Mouse (Mus musculus) neutrophil, adult 5-6 weeks (primary cell): ENCODE measurements around the gene St6gal1. TPM values are rescaled to one million over a fixed set of nuclear protein-coding genes. Genes with fewer than 3 reads are reported as not detected.

Source experiments
- ATAC-seq: fragments of 151-379, 151-347 bp; 2 replicates; pipeline ENCODE4 v1.8.0; 2017; ENCODE audit warnings: mild to moderate bottlenecking, moderate TSS enrichment; ENCODE audit not compliant: insufficient number of reproducible peaks, poor library complexity, low FRiP score, severe bottlenecking; ENCODE audit errors: extremely low read depth
- total RNA-seq: library from RNA; stranded (forward); fragments of 200-1000 nt; gene quantifications from 2 replicates; pipeline ENCODE4 v1.2.3, GENCODE M21; 2017

St6gal1 gene
- total RNA-seq, 1 experiment from 2014 or later: 137 TPM

DNA sequence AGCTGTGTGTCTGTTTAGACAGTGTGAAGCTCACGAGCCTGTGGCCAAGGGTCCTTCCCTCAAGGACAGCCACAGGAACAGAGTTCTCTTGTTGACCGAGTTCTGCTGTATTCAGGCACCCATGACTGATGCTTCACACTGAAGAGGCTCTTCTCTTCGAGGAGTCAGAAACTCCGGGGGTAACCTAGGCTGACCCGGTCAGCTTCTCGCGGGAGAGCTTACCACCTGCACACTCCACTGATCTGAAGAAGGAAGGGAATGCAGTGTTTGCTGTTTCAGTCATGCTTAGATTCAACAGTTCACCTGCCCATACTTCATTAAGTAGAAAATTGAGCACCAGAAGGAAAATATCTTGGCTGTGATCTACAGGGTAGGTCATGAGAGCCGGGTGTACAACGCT is 8.2 kb upstream of the St6gal1 start:
- no peak for ATAC-seq

DNA sequence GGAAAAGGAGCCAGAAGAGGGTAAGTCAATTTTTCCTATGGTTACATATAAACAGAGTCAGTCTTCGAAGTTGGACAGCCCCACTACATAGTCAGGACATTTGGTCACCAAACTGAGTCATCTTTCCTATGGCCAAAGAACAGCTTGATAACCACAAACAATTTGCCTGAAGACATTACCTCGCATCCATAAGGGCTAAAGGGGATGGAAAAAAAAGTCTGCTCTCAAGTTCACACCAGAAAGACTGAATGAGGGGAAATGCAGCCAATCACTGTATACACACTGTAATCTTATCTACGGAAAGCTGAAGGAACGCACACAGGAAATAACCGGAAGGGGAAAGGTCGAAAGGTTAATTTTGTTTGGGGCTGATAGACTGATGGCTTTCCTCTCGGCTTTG is 6.2 kb upstream of the St6gal1 start:
- ATAC-seq: no peak

DNA sequence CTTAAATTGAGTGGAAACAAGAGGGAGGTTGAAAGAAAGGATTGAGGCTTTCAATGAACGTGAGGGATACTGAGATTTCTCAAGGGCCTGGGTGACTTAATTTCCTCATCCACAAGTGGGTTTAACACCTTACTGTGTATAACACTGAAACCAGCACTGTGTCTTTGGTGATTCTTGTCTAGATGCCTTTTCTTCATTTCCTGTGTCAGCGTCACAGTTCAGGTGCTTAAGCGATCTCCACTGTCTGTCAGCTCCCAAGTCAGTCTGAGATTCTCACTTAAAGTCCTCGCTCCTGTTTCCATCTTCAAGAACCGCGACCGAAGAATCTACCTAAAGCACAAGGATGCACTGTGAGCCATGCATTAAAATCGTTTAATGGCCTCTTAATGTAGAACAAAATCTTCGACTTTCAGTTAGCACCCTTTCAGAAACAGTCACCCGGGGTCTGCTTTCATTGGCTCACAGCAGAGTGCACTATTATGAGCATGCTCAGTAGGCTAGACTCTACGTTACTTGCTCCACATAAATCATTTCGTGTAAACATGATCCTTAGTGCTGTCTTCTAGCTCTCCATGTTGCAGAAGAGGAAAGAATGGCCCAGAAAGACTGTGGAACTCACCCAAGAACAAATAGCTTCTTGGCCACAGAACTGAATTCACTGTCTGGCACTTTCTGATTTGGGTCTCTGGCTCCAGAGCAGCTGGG is 1.2 kb upstream of the St6gal1 start:
- no peak for ATAC-seq

DNA sequence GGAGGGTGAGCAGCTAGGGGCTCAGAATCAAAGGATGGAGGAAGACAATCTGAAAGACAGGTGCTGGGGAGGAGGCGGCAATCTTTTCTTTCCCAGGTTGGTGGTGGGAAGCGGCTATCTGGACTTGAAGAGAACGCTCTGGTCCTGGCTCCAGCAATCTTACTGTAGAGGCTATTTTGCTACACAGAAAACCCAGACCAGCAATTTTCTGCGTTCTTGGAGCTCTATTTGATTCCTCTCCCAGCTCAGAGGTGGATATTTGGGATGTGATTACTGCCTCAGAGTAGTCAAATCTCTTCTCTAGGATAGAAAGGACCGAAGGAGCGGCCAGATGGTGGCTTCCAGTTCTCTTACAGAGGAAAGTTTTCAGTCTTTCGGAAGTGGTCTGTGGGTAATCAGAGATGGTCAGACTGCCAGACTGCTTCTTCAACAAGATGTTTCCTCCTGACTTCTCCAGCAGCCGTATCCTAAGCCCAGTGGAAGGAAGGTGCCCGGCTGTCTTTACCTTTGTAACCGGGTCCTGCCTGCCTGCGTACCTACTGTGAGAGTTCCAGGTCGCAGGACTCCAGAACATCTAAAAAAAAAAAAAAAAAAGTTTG is 570 bp upstream of the St6gal1 start:
- ATAC-seq: no peak

DNA sequence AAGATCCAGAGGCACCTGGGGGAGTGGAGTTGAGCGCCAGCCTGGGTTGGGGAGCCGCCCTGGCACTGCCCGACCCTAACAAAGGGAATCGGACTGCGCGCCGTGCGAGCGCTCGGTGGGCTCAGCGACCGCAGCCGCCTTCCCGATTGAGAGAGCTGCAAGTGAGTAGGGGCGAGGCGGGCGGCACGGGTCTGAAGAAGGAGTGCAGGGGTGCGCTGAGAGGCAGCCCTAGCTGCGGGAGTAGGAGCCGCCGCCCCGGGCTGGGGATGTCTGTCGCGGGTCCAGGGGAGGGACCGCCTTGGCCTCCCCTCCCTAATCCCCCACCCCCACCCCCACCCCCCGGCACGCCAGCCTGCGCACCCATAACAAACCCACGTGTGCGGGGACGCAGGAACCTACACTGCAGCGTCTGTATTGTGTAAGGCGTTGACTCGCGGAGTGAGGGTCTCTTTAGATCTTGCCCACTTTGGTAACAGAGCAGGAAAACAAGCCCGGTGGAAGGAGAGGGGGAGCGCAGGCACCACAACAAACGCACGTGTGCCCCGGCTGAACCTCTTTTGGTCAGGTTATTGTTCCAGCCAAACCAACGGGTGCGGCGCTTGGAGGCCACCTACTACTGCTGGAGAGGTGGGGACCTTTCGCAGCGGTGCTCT is 655 bp downstream of the St6gal1 start:
- ATAC-seq: peak; percentile 24; the same call in 1 of the 2 replicates

DNA sequence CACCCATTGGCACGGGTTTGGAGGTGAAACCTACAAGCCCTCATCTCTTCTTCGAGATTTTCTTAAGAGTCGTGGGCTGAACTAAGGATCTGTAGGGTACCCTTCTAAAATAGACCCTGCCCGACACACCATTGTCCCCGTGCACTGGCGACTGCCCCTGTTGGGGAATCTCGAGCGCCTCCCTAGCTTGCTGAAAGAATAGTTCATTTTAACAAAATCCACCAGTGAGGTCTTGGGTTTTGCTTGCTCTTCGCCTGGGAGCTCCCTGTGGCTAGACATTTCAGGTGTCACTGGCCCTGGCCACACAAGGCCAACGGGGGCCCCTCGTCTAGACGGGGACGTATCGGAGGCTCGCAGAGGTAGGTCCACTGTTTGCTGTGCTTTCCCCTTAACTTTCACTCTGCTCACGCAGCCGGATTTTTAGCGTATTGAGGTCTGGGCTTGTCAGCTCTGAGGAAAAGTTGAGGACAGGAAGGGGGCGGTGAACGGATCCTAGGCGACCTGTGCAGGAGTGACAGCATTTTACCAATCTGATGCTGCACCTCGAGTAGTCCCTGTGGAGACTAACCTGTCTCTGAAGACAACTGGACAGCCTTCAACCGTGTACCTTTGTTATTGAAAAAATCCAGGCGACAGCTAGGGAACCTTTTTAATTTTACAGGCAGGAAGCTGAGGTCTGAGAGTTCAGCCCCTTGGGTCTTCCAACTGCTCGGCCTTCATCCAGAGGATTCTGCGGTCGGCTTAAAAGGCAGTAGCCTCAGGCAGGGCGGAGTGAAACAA is 1.5 kb downstream of the St6gal1 start:
- ATAC-seq: no peak

DNA sequence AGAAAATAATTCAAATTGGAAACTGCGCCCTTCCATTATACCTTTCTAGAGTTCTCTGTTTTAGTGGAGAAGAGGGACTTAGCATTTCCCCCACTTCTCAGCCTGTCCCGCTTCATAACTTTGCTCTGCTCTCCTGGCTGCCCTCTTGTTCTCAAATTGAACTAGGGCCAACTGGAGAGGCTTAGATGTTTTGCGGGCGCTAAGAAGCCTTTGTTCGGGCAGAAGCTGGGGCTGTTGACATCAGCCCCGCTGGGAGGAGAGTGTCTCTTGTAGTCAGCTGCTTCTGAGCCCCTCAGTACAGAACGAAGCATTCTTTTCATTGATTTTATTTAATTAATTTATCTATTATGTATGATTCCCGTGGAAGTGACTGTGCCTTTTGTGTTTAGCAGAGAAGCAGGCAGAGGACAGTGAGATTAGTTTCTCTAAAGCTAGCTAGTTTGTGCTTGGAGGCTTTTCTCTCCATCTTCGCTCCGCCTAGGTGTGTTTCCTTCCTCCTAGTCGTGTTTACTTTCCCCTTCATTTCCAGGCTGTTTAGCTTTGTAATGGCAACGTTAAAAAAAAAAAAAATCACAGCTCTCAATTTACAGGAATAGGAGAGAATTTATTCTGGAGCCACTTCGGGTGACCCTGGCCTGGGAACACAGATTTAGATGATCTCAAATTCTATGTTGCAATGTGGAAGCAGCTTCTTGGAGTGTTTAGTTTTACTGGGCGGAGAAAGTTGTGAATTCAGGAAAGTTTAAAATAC is 2.2 kb downstream of the St6gal1 start:
- ATAC-seq: no peak

DNA sequence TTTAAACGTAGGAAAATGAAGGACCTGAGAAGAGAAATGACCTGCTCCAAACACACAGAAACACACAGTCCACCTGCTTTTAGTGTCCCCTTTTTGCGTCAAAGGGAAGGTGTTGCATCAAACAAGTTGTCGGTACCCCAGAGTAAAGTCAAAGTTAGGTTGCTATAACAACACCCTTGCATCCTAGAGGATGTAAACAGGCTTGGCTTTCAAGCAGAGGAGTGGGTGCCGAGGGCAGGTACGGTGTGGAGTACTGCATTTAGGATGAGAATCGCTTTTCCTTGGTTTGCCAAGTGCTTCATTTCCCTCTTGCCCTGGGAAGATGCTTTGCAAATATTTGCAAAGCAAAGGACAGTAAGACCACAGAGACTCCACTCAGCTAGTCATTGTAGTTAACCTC is 3.3 kb downstream of the St6gal1 start:
- no peak for ATAC-seq

DNA sequence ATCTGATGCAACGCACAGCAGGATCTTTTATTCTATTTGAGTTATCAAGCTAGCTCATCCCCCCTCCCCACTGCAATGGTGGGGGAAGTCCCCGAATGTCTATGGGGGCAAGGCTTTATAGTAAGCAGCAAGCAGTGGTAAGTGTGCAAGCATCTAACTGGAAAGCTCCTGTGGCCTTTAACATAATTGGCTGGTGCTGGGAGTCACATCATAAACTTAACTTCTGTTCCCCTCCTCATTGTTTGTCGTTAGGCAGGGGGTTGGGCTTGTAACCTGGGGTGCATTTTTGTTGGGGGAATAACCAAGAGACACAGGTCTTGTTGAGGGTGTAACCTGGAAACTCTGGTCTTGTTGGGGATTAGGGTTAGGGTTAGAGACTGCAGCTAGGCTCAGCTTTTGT is 3.9 kb downstream of the St6gal1 start:
- ATAC-seq: no peak

DNA sequence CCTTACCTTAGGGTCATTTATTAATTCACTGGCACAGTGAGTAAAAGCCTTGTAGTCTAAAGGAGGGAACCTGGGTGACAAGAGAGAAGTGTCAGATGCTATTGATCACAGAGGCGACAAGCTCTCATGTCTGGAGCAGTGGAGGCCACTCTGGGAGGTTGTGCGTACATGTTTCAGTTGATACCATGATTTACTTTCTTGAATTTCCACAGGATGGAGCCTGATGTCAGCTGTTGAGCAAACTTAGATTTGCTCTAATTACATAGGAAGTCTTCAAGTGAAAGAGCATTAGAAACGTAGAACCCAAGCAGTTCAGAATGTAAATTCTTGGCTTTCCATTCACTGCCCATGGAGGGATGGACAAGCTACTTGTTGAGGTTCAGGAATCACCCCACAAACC is 5.4 kb downstream of the St6gal1 start:
- no peak for ATAC-seq

DNA sequence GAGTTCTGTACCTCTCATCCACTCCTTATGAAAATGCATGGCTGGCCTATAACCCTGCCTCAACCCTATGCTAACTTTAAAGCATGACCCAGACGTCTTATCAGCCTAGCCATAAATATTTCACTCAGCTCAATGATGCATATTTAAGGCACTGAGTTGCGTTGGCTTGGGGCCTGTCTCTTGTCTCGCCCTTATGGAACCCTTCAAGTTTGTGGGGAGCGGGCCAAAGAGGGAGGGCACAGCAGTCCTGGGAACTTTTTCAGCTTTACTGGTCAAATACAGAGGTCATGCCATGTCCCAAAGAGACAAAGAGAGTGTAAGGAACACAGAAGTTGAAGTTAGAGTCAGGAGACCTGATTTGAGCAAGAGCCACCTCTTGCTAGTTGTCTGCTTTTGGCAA is 6.6 kb downstream of the St6gal1 start:
- no peak for ATAC-seq

DNA sequence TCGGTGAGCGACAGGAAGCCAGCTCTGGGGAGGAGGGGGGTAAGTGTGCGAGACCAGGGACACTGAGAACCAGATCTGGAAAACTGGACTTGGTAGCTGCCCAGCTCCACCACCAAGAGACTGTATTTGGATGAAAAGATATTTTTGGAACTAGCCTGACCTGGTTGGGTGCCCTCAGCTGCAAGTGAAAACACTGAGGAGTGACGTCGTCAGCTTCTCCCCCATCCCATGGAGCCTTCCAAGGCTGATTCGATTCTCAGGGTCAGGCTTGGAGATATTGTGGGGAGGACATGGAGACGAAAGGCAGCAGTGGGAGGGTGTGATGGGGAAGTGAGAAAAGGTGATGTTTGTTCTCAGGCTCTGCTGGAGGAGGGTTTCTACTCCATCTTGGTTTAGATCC is 8.2 kb downstream of the St6gal1 start:
- ATAC-seq: no peak

DNA sequence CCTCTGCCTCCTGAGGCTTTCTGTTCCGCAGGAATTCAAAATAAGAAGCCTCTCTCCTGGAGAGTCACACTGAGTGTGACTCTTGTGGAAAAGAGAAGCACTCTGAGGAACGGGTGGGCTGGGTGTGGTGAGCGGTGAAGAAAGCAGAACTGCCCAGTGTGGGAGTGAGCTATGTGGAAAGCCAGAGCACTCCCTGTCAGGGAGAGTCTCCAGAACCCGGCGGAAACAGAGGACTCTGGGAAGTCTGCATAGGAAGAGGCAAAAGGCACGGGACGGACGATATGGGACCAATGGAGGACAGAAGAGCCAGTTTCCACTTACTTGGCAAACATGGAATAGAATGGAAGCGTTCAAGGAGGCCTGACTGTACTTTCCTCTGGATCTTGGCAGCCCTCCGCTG is 9.0 kb downstream of the St6gal1 start:
- ATAC-seq: peak; percentile 68; the same call in 1 of the 2 replicates

DNA sequence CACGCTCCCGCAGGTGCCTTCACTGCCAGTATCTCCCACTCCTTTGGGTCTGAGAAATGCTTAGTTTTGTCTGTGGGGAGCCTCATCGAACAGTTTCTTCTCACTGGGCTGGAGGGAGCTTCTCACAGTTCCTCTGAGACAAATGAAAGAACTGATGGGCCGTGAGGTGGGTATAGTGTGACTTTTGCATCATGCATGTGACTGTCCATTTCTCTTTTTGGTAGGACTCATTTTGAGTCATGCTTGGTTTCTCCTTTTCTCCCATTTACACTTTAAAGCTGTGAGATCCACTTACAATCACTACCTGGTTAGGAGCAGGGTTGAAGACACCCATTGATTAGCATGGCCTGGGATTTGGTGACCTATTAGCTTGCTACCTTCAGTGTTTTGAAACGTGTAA is 10.0 kb downstream of the St6gal1 start:
- ATAC-seq: no peak

DNA sequence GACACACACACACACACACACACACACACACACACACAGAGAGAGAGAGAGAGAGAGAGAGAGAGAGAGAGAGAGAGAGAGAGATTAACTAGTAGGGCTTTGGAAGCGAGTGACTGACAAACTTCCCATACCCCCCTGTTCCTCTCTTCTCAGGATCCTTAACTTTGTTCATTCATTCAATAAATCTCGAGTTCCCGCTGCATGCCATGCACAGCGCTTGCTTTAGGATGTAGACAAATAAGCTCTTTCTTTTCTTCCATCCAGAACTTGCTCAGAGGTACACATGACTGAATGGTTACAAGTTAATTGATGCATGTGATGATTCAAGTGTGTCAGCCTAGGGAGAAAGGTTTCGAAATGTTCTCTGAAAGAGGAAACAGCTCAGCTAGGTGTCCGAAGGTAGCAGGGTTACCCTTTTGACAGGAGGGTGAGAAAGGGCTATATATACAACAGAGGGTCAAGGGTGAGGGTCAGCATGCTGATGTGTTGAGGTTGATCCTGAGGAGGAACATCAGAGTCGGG is 10.7 kb downstream of the St6gal1 start:
- ATAC-seq: peak; percentile 17; the same call in 1 of the 2 replicates

DNA sequence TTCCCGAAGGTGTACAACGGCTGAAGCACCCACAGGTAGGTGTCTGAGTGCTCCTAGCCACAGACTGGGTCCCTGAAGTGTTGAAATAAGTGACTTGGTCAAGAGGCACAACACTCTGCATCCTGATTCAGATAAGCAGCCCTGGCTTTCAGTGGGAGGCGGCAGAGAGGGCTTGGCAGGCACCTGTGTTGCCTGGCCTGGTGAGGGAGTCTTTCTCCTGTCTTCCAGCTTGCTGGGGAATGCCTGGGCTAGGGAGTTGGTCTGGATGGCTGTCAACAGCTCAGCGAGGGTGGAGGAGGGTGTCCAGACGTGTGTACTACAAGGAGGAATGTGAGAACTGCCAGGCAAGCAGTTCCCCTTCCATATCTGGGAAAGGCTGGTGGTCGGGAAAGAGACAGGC is 15.0 kb downstream of the St6gal1 start:
- ATAC-seq: no peak

DNA sequence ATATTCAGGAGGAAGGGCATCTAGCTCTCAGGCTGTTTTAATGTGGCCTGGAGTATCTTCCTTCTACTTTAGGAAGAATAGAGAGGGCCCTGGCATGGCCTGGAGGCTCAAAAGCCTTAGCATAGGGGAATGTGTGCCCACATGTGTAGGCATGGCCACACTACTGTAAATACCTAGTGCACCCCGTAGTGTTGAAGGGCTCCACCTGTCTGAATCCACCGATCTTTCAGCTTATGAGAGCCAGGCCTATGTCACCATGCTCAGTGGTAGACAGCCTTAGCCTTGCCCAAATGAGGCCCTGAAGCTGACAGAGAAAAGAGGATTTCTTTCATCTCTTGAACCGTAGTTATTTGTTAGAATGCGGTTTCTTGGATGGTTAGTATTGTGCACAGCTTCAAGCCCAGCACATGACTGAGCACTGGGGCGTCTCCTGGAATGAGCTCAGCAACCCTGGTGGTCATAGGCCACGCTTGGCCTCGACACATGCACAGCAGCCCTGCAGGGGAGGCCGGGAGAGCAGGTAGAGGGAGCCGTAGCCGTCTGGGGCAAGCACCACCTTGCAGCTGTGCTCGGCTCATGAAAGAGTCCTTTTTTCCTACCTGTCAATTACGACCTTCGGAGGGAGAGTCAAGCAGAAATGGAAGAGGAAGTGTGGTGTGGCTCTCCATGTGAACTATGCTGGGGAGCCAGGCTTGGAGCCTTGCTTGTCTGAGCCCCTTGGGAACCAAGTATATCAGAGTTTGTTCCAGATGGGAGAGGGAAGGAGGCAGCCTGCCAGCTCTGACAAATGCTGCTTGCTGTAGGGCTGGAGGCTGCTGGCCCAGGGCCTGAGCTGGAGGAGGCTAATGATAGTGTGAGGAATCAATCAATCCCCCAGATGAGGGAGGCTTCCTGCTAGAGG is 15.8 kb downstream of the St6gal1 start:
- no peak for ATAC-seq

DNA sequence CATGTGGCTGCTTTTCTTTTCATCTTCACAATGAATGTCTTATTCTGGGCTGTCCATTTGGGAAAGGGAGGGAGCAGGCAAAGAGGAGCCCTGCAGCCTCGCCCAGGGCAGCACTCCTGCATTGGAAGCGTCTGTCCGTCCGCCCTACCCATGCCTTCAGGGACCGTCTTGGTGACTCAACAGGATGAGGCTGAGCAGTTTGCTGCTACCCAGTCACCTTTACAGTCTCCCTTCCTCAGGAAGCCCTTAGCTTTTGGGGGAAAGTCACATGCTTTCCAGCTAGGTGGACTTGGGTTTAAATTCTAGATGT is 16.4 kb downstream of the St6gal1 start:
- no peak for ATAC-seq
